Mouse (Mus musculus): Measurements from ENCODE around the gene Hectd4. TPM values are rescaled to one million over a fixed set of nuclear protein-coding genes. Genes with fewer than 3 reads are reported as not detected.

Hectd4 gene
- total and polyA plus RNA-seq, 2 experiments from 2014 or later = 2.0 to 19.5 TPM

- no peak overlapping the region for H3K9ac ChIP-seq (replicated peaks; ENCODE audit: low read depth, low read length)
These were observed 179.5 kb downstream of the Hectd4 start for GRCm38 (mm10) chr5:121399540-121399939.

GRCm38 (mm10) chr5:121400064-121400463, 180.0 kb downstream of the Hectd4 start:
- Histone ChIP-seq H3K27me3 (ENCODE audit: control insufficient read depth, insufficient read depth, low read length) (no peaks in the 10 kb centered on the region), H3K4me2 (ENCODE audit: low read depth, low read length) (no peak overlapping the region), H3K36me3 (replicated peaks; ENCODE audit: control insufficient read depth, insufficient read depth, low read length) (no peaks in the 10 kb centered on the region), H3K9me3 (replicated peaks; ENCODE audit: control insufficient read depth, low read length) (no peaks in the 10 kb centered on the region), H3K27ac (ENCODE audit: low read depth) (no peak overlapping the region), H3K4me3 (ENCODE audit: low read depth, low read length) (no peak overlapping the region), H3K9ac (replicated peaks; ENCODE audit: low read depth, low read length) (no peak overlapping the region), H3K4me1 (ENCODE audit: control insufficient read depth, insufficient read depth) (peaks cover 13% of the 10 kb centered on the region)
- no peak for TF ChIP-seq EP300 (IDR thresholded peaks at IDR 0.05; ENCODE audit: low read depth)
- no peak for TF ChIP-seq CTCF (IDR thresholded peaks at IDR 0.05; ENCODE audit: low read depth)
- ATAC-seq (ENCODE audit: insufficient read depth, low read depth) (no peak), DNase-seq (ENCODE audit: low spot score) (no peak)
- WGBS = 54% methylated on average over 5 of the region's 5 CpGs

More at GRCm38 (mm10) chr5:121399540-121399939, 179.5 kb downstream of the Hectd4 start:
- H3K36me3 ChIP-seq (replicated peaks; ENCODE audit: control insufficient read depth, insufficient read depth, low read length) = no peaks in the 10 kb centered on the region
- WGBS = 81% methylated on average over 5 of the region's 5 CpGs
- H3K4me3 ChIP-seq (ENCODE audit: low read depth, low read length) = no peak overlapping the region
- no peaks in the 10 kb centered on the region for H3K9me3 ChIP-seq (replicated peaks; ENCODE audit: control insufficient read depth, low read length)
- DNase-seq (ENCODE audit: low spot score) (no peak), ATAC-seq (ENCODE audit: insufficient read depth, low read depth) (no peak)
- H3K4me2 ChIP-seq (ENCODE audit: low read depth, low read length) = no peak overlapping the region
- TF ChIP-seq CTCF (IDR thresholded peaks at IDR 0.05; ENCODE audit: low read depth) (no peak), EP300 (IDR thresholded peaks at IDR 0.05; ENCODE audit: low read depth) (no peak)
- no peak overlapping the region for H3K27ac ChIP-seq (ENCODE audit: low read depth)
- peaks cover 13% of the 10 kb centered on the region for H3K4me1 ChIP-seq (ENCODE audit: control insufficient read depth, insufficient read depth)
- no peaks in the 10 kb centered on the region for H3K27me3 ChIP-seq (ENCODE audit: control insufficient read depth, insufficient read depth, low read length)

GRCm38 (mm10) chr5:121400849-121401248, 180.8 kb downstream of the Hectd4 start:
- 66% methylated on average over 5 of the region's 5 CpGs for WGBS

GRCm38 (mm10) chr5:121407856-121408255, 187.8 kb downstream of the Hectd4 start:
- Histone ChIP-seq H3K4me1 (ENCODE audit: control insufficient read depth, insufficient read depth) (0 out of 2 replicates have a peak, but pooled peaks cover 4% of the 10 kb centered on the region), H3K36me3 (replicated peaks; ENCODE audit: control insufficient read depth, insufficient read depth, low read length) (peaks cover 52% of the 10 kb centered on the region), H3K4me2 (ENCODE audit: low read depth, low read length) (no peak overlapping the region), H3K27ac (ENCODE audit: low read depth) (no peak overlapping the region), H3K9me3 (replicated peaks; ENCODE audit: control insufficient read depth, low read length) (no peaks in the 10 kb centered on the region), H3K27me3 (ENCODE audit: control insufficient read depth, insufficient read depth, low read length) (no peaks in the 10 kb centered on the region), H3K9ac (replicated peaks; ENCODE audit: low read depth, low read length) (no peak overlapping the region), H3K4me3 (ENCODE audit: low read depth, low read length) (no peak overlapping the region)
- no peak for DNase-seq (ENCODE audit: low spot score)
- TF ChIP-seq CTCF (IDR thresholded peaks at IDR 0.05; ENCODE audit: low read depth) (no peak), EP300 (IDR thresholded peaks at IDR 0.05; ENCODE audit: low read depth) (no peak)
- ATAC-seq (ENCODE audit: insufficient read depth, low read depth) = no peak
- 88% methylated on average over 8 of the region's 8 CpGs for WGBS

More at GRCm38 (mm10) chr5:121400849-121401248, 180.8 kb downstream of the Hectd4 start:
- TF ChIP-seq EP300 (IDR thresholded peaks at IDR 0.05; ENCODE audit: low read depth) (no peak), CTCF (IDR thresholded peaks at IDR 0.05; ENCODE audit: low read depth) (no peak)
- DNase-seq (ENCODE audit: low spot score) (no peak), ATAC-seq (ENCODE audit: insufficient read depth, low read depth) (no peak)
- no peak overlapping the region for H3K9ac ChIP-seq (replicated peaks; ENCODE audit: low read depth, low read length)
- peaks cover 13% of the 10 kb centered on the region for H3K4me1 ChIP-seq (ENCODE audit: control insufficient read depth, insufficient read depth)
- H3K4me3 ChIP-seq (ENCODE audit: low read depth, low read length) = no peak overlapping the region
- H3K4me2 ChIP-seq (ENCODE audit: low read depth, low read length) = no peak overlapping the region
- H3K9me3 ChIP-seq (replicated peaks; ENCODE audit: control insufficient read depth, low read length) = no peaks in the 10 kb centered on the region
- no peaks in the 10 kb centered on the region for H3K27me3 ChIP-seq (ENCODE audit: control insufficient read depth, insufficient read depth, low read length)
- no peak overlapping the region for H3K27ac ChIP-seq (ENCODE audit: low read depth)
- H3K36me3 ChIP-seq (replicated peaks; ENCODE audit: control insufficient read depth, insufficient read depth, low read length) = no peaks in the 10 kb centered on the region

- ATAC-seq (ENCODE audit: insufficient read depth, low read depth) (no peak), DNase-seq (ENCODE audit: low spot score) (no peak)
- WGBS = 87% methylated on average over 4 of the region's 4 CpGs
- Histone ChIP-seq H3K27ac (ENCODE audit: low read depth) (no peak overlapping the region), H3K4me1 (ENCODE audit: control insufficient read depth, insufficient read depth) (no peaks in the 10 kb centered on the region), H3K9ac (replicated peaks; ENCODE audit: low read depth, low read length) (no peak overlapping the region), H3K9me3 (replicated peaks; ENCODE audit: control insufficient read depth, low read length) (no peaks in the 10 kb centered on the region), H3K36me3 (replicated peaks; ENCODE audit: control insufficient read depth, insufficient read depth, low read length) (peaks cover 82% of the 10 kb centered on the region), H3K27me3 (ENCODE audit: control insufficient read depth, insufficient read depth, low read length) (no peaks in the 10 kb centered on the region), H3K4me2 (ENCODE audit: low read depth, low read length) (no peak overlapping the region), H3K4me3 (ENCODE audit: low read depth, low read length) (no peak overlapping the region)
- no peak for TF ChIP-seq CTCF (IDR thresholded peaks at IDR 0.05; ENCODE audit: low read depth)
- no peak for TF ChIP-seq EP300 (IDR thresholded peaks at IDR 0.05; ENCODE audit: low read depth)
These were observed 191.0 kb downstream of the Hectd4 start for GRCm38 (mm10) chr5:121410975-121411374.

Other genes with a start within 250 kb of the Hectd4 start
- gene Rph3a, start 210.1 kb upstream of the Hectd4 start, total RNA-seq (2014; rRNA removed; ENCODE audit: low replicate concordance) = not detected in 2 replicates
- not detected in 2 replicates for gene Rph3a, start 210.1 kb upstream of the Hectd4 start, polyA plus RNA-seq (2015; fragmentation: Nextera tagmentation; extraction: Ambion mirVana)
- 45.0 and 45.5 TPM in 2 replicates for gene Ptpn11, start 28.8 kb upstream of the Hectd4 start, total RNA-seq (2014; rRNA removed; ENCODE audit: low replicate concordance)
- gene Ptpn11, start 28.8 kb upstream of the Hectd4 start, polyA plus RNA-seq (2015; fragmentation: Nextera tagmentation; extraction: Ambion mirVana) = 23.9 and 24.7 TPM in 2 replicates
- 472 and 482 TPM in 2 replicates for gene Rpl6, start 15.7 kb upstream of the Hectd4 start, total RNA-seq (2014; rRNA removed; ENCODE audit: low replicate concordance)
- gene Rpl6, start 15.7 kb upstream of the Hectd4 start, polyA plus RNA-seq (2015; fragmentation: Nextera tagmentation; extraction: Ambion mirVana) = 287 and 306 TPM in 2 replicates
- gene Trafd1, start 165.4 kb downstream of the Hectd4 start, total RNA-seq (2014; rRNA removed; ENCODE audit: low replicate concordance) = 83.8 and 113 TPM in 2 replicates
- 67.2 and 67.7 TPM in 2 replicates for gene Trafd1, start 165.4 kb downstream of the Hectd4 start, polyA plus RNA-seq (2015; fragmentation: Nextera tagmentation; extraction: Ambion mirVana)
- gene Naa25, start 177.7 kb downstream of the Hectd4 start, total RNA-seq (2014; rRNA removed; ENCODE audit: low replicate concordance) = 15.8 and 16.6 TPM in 2 replicates
- 19.9 and 21.4 TPM in 2 replicates for gene Naa25, start 177.7 kb downstream of the Hectd4 start, polyA plus RNA-seq (2015; fragmentation: Nextera tagmentation; extraction: Ambion mirVana)
- 6.5 and 11.5 TPM in 2 replicates for gene Tmem116, start 231.7 kb downstream of the Hectd4 start, total RNA-seq (2014; rRNA removed; ENCODE audit: low replicate concordance)
- 7.0 and 7.5 TPM in 2 replicates for gene Tmem116, start 231.7 kb downstream of the Hectd4 start, polyA plus RNA-seq (2015; fragmentation: Nextera tagmentation; extraction: Ambion mirVana)
- 32.5 and 55.4 TPM in 2 replicates for gene Erp29, start 232.3 kb downstream of the Hectd4 start, total RNA-seq (2014; rRNA removed; ENCODE audit: low replicate concordance)
- gene Erp29, start 232.3 kb downstream of the Hectd4 start, polyA plus RNA-seq (2015; fragmentation: Nextera tagmentation; extraction: Ambion mirVana) = 89.3 and 96.5 TPM in 2 replicates